Mouse (Mus musculus) skeletal muscle tissue, postnatal 0 days (tissue): ENCODE data around the gene Rtp1. TPM values are rescaled to one million over a fixed set of nuclear protein-coding genes. Genes with fewer than 3 reads are reported as not detected.

Source experiments
- polyA plus RNA-seq: library from polyadenylated mRNA; unstranded; fragments of >200 nt; fragmentation: Nextera tagmentation; extraction: Ambion mirVana; gene quantifications from 2 replicates; pipeline ENCODE4 v1.2.1, GENCODE M21; 2015

Gene Rtp1
- 0.04 TPM in 1 of 2 replicates, not detected in the other for polyA plus RNA-seq

DNA sequence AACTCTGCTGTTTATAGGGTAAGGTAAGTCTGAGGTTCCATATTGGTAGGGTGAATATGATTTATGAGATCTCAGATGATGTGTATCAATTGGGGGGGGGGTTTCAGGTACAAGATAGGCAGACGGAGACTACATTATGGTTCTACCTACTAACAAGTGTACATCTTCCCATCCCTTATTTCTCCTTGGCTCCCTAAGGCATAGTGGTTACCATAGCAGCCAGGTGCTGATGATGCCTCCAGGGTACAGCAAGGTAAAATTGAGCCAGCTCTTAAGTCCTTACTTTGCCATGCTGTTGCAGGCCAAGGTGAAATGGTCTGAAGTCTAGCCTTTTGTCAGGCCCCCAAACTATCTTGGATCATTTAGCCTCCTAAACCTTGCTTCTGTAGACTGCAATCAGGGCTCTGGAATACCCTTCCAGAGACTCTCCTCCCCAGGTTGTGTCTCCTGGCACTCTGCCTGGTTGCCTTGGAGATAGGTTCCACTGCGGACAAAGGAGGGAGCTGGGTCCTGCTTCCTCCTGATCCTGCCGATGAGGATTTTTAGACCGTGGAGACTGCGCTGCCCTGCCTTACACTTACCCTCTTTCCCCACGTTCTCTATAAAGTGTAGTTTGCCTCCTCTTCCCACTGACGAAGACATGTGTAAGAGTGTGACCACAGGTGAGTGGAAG is at the start of gene Rtp1:
Gene Rtp1 (plus strand): TSS at position 487 of the 673 bp plus-strand sequence.

Other genes starting within 250 kb of the Rtp1 start
- 8.4 and 10.4 TPM in 2 replicates for gene St6gal1, start 204.4 kb upstream of the Rtp1 start, polyA plus RNA-seq
- gene Rtp4, start 91.2 kb downstream of the Rtp1 start, polyA plus RNA-seq: 19.4 and 21.2 TPM in 2 replicates
- gene Masp1, start 91.7 kb downstream of the Rtp1 start, polyA plus RNA-seq: 2.5 and 4.5 TPM in 2 replicates